Mouse (Mus musculus): ENCODE results near the gene Gkn3.

DNA sequence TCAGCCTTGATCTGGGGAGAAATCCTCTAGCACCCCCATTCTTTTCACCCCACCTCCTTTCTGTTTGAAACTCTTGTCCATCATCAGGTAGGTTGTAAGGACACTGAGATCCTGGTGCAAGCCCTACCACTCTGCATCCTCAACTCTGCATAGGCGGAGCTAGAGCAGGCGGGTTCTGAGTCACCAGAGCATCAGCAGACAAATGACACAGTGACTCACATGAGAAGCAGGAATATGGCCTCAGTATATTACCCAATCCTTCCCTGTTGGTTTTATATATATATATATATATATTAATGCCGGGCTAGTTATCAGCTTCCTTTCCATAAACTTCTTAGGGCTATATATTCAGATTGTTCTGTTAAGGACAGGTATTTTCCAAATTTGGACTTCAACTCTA, 47.1 kb upstream of the Gkn3 start:
- no peak for TF ChIP-seq POLR2A (IDR thresholded peaks at IDR 0.05; ENCODE audit: low read depth, low read length)
- TF ChIP-seq CTCF (IDR thresholded peaks at IDR 0.05; ENCODE audit: extremely low read depth, insufficient read depth, insufficient read length, insufficient replicate concordance): no peak

All from spleen, adult 2 months (tissue).